Mouse (Mus musculus) hindbrain, embryonic 15.5 days (tissue): ENCODE data around the gene Hmgn3. TPM values are rescaled to one million over a fixed set of nuclear protein-coding genes. Genes with fewer than 3 reads are reported as not detected.

Source experiments
- ATAC-seq: fragments of 200-750 bp; cut with Nextera tagmentation; 2 replicates; pipeline ENCODE4 v1.8.0; 2017; ENCODE audit warnings: low read depth, moderate number of reproducible peaks, moderate TSS enrichment; ENCODE audit not compliant: low FRiP score
- H3K27ac ChIP-seq: fragments of 300-500 bp; sonication (generic); replicated peaks from 2 replicates; pipeline ENCODE4 v1.5.1; 2015; ENCODE audit warnings: mild to moderate bottlenecking, inconsistent platforms
- H3K27me3 ChIP-seq: fragments of 300-500 bp; sonication (generic); 2 replicates; pipeline ENCODE4 v1.6.1; 2015; ENCODE audit warnings: control low read depth, inconsistent platforms
- H3K36me3 ChIP-seq: fragments of 300-500 bp; sonication (generic); 2 replicates; pipeline ENCODE4 v1.6.1; 2015; ENCODE audit warnings: control low read depth, inconsistent platforms
- H3K4me1 ChIP-seq: fragments of 300-500 bp; sonication (generic); replicated peaks from 2 replicates; pipeline ENCODE4 v1.6.1; 2015; ENCODE audit warnings: control low read depth, inconsistent platforms
- H3K4me2 ChIP-seq: fragments of 300-500 bp; sonication (generic); 2 replicates; pipeline ENCODE4 v1.6.1; 2015; ENCODE audit warnings: moderate library complexity, mild to moderate bottlenecking, inconsistent platforms
- H3K4me3 ChIP-seq: fragments of 300-500 bp; sonication (generic); 2 replicates; pipeline ENCODE4 v1.5.1; 2015; ENCODE audit warnings: mild to moderate bottlenecking, inconsistent platforms
- H3K9ac ChIP-seq: fragments of 300-500 bp; sonication (generic); 2 replicates; pipeline ENCODE4 v1.6.1; 2015; ENCODE audit warnings: inconsistent platforms
- H3K9me3 ChIP-seq: fragments of 300-500 bp; sonication (generic); 2 replicates; pipeline ENCODE4 v1.6.1; 2016; ENCODE audit warnings: control low read depth, inconsistent platforms
- WGBS: fragments of 180-500 bp; shearing (Covaris S2); methylation state at CpG from one replicate; pipeline ENCODE4 v1.1.7; 2015; 5-methylcytosine and 5-hydroxymethylcytosine counted together
- polyA plus RNA-seq: library from polyadenylated mRNA; unstranded; fragments of >200 nt; fragmentation: Nextera tagmentation; extraction: Ambion mirVana; gene quantifications from 2 replicates; pipeline ENCODE4 v1.2.1, GENCODE M21; 2015

The Hmgn3 gene
- polyA plus RNA-seq, 1 experiment from 2014 or later, result 161 TPM

- no peak for ATAC-seq
- H3K36me3 ChIP-seq, result no peaks in the 10 kb centered on the region
- no peaks in the 10 kb centered on the region for H3K27me3 ChIP-seq
- no peak overlapping the region for H3K4me3 ChIP-seq
- no peaks in the 10 kb centered on the region for H3K4me1 ChIP-seq
- no peak overlapping the region for H3K4me2 ChIP-seq
- WGBS, result 85% methylated on average over 10 of the region's 10 CpGs
- no peaks in the 10 kb centered on the region for H3K9me3 ChIP-seq
- H3K27ac ChIP-seq, result no peak overlapping the region
- no peak overlapping the region for H3K9ac ChIP-seq
These were observed 32.7 kb downstream of the Hmgn3 start for GRCm38 (mm10) chr9:83113800-83114217.

- WGBS, result 87% methylated on average over 9 of the region's 9 CpGs
- Histone ChIP-seq H3K4me1 (no peaks in the 10 kb centered on the region), H3K4me3 (no peak overlapping the region), H3K36me3 (no peaks in the 10 kb centered on the region), H3K9me3 (no peaks in the 10 kb centered on the region), H3K27me3 (no peaks in the 10 kb centered on the region), H3K27ac (no peak overlapping the region), H3K4me2 (no peak overlapping the region), H3K9ac (no peak overlapping the region)
- ATAC-seq, result no peak
These were observed 34.1 kb downstream of the Hmgn3 start for GRCm38 (mm10) chr9:83112305-83112768.

GRCm38 (mm10) chr9:83111789-83112188 is 34.7 kb downstream of the Hmgn3 start:
- 80% methylated on average over 3 of the region's 3 CpGs for WGBS
- H3K4me3 ChIP-seq, result no peak overlapping the region

DNA sequence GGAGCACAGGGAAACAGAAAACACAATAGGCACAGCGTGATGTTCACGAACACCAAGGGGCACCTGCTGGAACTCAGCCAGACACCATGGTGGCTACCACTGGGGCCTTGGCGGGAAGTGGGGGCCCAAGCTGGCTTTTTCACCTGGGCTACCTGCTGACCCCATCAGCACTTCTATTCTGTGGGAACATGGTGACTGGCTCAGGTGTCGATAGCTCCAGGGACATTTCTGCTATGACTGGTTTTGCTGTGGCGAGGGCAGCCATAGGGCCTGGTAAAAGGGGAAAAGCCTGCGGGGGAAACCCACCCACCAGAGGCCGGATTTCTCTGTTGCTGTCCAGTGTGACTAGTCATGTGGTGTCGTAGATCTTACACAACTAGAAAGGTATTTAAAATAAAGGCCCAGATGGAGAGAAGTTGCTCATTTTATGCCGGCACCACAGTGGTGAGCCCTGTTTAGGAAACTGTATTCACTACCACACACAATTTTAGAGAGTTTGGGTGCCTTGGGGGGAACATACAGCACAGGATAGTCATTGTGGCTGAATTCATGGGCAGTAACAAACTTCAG is 35.3 kb downstream of the Hmgn3 start:
- Histone ChIP-seq H3K27ac (no peak overlapping the region), H3K27me3 (no peaks in the 10 kb centered on the region), H3K36me3 (no peaks in the 10 kb centered on the region), H3K4me3 (no peak overlapping the region), H3K4me2 (no peak overlapping the region), H3K4me1 (no peaks in the 10 kb centered on the region), H3K9me3 (no peaks in the 10 kb centered on the region), H3K9ac (no peak overlapping the region)
- 82% methylated on average over 9 of the region's 9 CpGs for WGBS
- no peak for ATAC-seq

More at GRCm38 (mm10) chr9:83111789-83112188, 34.7 kb downstream of the Hmgn3 start:
- Histone ChIP-seq H3K9ac (no peak overlapping the region), H3K9me3 (no peaks in the 10 kb centered on the region), H3K4me1 (no peaks in the 10 kb centered on the region), H3K27ac (no peak overlapping the region), H3K4me2 (no peak overlapping the region), H3K27me3 (no peaks in the 10 kb centered on the region), H3K36me3 (no peaks in the 10 kb centered on the region)
- no peak for ATAC-seq

GRCm38 (mm10) chr9:83110406-83111116 is 35.9 kb downstream of the Hmgn3 start:
- 94% methylated on average over 9 of the region's 9 CpGs for WGBS
- no peak overlapping the region for H3K9ac ChIP-seq
- H3K36me3 ChIP-seq, result no peaks in the 10 kb centered on the region
- no peaks in the 10 kb centered on the region for H3K27me3 ChIP-seq
- no peaks in the 10 kb centered on the region for H3K4me1 ChIP-seq
- H3K9me3 ChIP-seq, result no peaks in the 10 kb centered on the region
- ATAC-seq, result no peak
- H3K4me2 ChIP-seq, result no peak overlapping the region
- no peak overlapping the region for H3K4me3 ChIP-seq
- no peak overlapping the region for H3K27ac ChIP-seq

GRCm38 (mm10) chr9:83109705-83110104 is 36.8 kb downstream of the Hmgn3 start:
- H3K27ac ChIP-seq, result no peak overlapping the region
- no peaks in the 10 kb centered on the region for H3K9me3 ChIP-seq
- H3K36me3 ChIP-seq, result no peaks in the 10 kb centered on the region
- H3K4me1 ChIP-seq, result no peaks in the 10 kb centered on the region
- WGBS, result 92% methylated on average over 6 of the region's 6 CpGs
- H3K27me3 ChIP-seq, result no peaks in the 10 kb centered on the region
- H3K4me2 ChIP-seq, result no peak overlapping the region
- ATAC-seq, result no peak
- no peak overlapping the region for H3K4me3 ChIP-seq
- H3K9ac ChIP-seq, result no peak overlapping the region

GRCm38 (mm10) chr9:83108821-83109220 is 37.7 kb downstream of the Hmgn3 start:
- H3K27ac ChIP-seq, result no peak overlapping the region
- H3K36me3 ChIP-seq, result no peaks in the 10 kb centered on the region
- no peak for ATAC-seq
- no peak overlapping the region for H3K9ac ChIP-seq
- no peak overlapping the region for H3K4me3 ChIP-seq
- H3K4me1 ChIP-seq, result no peaks in the 10 kb centered on the region
- H3K9me3 ChIP-seq, result no peaks in the 10 kb centered on the region
- H3K4me2 ChIP-seq, result no peak overlapping the region
- H3K27me3 ChIP-seq, result no peaks in the 10 kb centered on the region
- WGBS, result 79% methylated on average over 3 of the region's 3 CpGs

DNA sequence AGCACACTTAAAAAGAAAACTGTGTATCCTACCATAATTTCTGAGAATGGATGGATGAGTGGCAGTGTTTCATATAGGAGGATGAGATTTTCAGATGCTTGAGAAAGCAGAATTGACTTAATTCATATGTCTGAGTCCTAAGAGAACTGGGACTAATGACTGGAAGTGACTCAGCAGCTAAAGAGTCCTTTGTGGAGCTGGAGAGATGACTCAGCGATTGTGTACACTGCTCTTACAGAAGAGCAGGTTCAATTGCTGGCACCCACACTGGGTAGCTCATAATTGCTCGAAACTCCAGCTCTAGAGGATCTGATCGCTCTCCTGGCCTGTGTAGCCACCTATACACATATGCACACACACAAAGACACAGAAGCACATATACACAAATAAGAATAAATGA is 42.7 kb downstream of the Hmgn3 start:
- H3K9me3 ChIP-seq, result no peaks in the 10 kb centered on the region
- no peak overlapping the region for H3K4me2 ChIP-seq
- H3K9ac ChIP-seq, result no peak overlapping the region
- no peaks in the 10 kb centered on the region for H3K27me3 ChIP-seq
- 91% methylated on average over 3 of the region's 3 CpGs for WGBS
- ATAC-seq, result no peak
- 0 out of 2 replicates have a peak, but pooled peaks cover 2% of the 10 kb centered on the region for H3K4me1 ChIP-seq
- no peak overlapping the region for H3K27ac ChIP-seq
- H3K36me3 ChIP-seq, result no peaks in the 10 kb centered on the region
- no peak overlapping the region for H3K4me3 ChIP-seq

- WGBS, result 87% methylated on average over 3 of the region's 3 CpGs
- no peak for ATAC-seq
- no peak overlapping the region for H3K4me2 ChIP-seq
These were observed 44.8 kb downstream of the Hmgn3 start for GRCm38 (mm10) chr9:83101691-83102090.

DNA sequence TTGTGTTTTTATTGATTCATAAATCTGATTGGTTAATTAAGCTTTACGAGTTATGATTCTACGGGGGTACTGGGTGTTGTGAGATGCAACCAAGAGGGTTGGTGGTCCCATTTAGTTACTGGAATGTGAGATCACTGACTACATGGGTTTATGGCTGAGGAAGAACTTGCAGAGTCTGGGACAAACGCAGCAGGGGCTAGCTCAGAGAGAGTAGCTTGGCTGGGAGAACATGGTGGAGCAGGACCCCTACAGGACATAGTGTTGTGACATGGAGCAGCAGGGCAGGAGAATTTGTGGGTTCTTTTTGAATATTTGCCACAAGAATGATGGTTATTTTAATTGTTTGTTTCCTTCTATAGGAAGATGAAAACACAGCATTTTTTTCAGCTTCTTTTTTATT is 45.7 kb downstream of the Hmgn3 start:
- no peaks in the 10 kb centered on the region for H3K36me3 ChIP-seq
- no peaks in the 10 kb centered on the region for H3K9me3 ChIP-seq
- H3K4me3 ChIP-seq, result no peak overlapping the region
- WGBS, result 92% methylated on average over 3 of the region's 3 CpGs
- no peak overlapping the region for H3K4me2 ChIP-seq
- no peak for ATAC-seq
- 0 out of 2 replicates have a peak, but pooled peaks cover 4% of the 10 kb centered on the region for H3K4me1 ChIP-seq
- H3K27ac ChIP-seq, result no peak overlapping the region
- H3K27me3 ChIP-seq, result no peaks in the 10 kb centered on the region
- no peak overlapping the region for H3K9ac ChIP-seq

More at GRCm38 (mm10) chr9:83101691-83102090, 44.8 kb downstream of the Hmgn3 start:
- 0 out of 2 replicates have a peak, but pooled peaks cover 4% of the 10 kb centered on the region for H3K4me1 ChIP-seq
- no peaks in the 10 kb centered on the region for H3K27me3 ChIP-seq
- H3K9ac ChIP-seq, result no peak overlapping the region
- no peak overlapping the region for H3K4me3 ChIP-seq
- no peaks in the 10 kb centered on the region for H3K9me3 ChIP-seq
- H3K36me3 ChIP-seq, result no peaks in the 10 kb centered on the region
- H3K27ac ChIP-seq, result no peak overlapping the region

GRCm38 (mm10) chr9:83098652-83099307 is 47.7 kb downstream of the Hmgn3 start:
- Histone ChIP-seq H3K9me3 (no peaks in the 10 kb centered on the region), H3K27me3 (no peaks in the 10 kb centered on the region), H3K36me3 (no peaks in the 10 kb centered on the region), H3K27ac (no peak overlapping the region), H3K4me3 (no peak overlapping the region), H3K4me1 (0 out of 2 replicates have a peak, but pooled peaks cover 4% of the 10 kb centered on the region), H3K4me2 (no peak overlapping the region), H3K9ac (no peak overlapping the region)
- WGBS, result 50% methylated on average over 12 of the region's 12 CpGs
- no peak for ATAC-seq

GRCm38 (mm10) chr9:83097816-83098215 is 48.7 kb downstream of the Hmgn3 start:
- ATAC-seq, result no peak
- WGBS, result 67% methylated on average over 8 of the region's 8 CpGs
- no peaks in the 10 kb centered on the region for H3K36me3 ChIP-seq
- H3K9ac ChIP-seq, result no peak overlapping the region
- H3K27ac ChIP-seq, result no peak overlapping the region
- no peaks in the 10 kb centered on the region for H3K27me3 ChIP-seq
- 0 out of 2 replicates have a peak, but pooled peaks cover 4% of the 10 kb centered on the region for H3K4me1 ChIP-seq
- no peaks in the 10 kb centered on the region for H3K9me3 ChIP-seq
- H3K4me2 ChIP-seq, result no peak overlapping the region
- H3K4me3 ChIP-seq, result no peak overlapping the region
